Mouse (Mus musculus) embryonic fibroblast, embryonic 13.5 days (primary cell): ENCODE data around the gene Polr1d. TPM values are rescaled to one million over a fixed set of nuclear protein-coding genes. Genes with fewer than 3 reads are reported as not detected.
A peak's percentile ranks its signal among the peaks of the same experiment; 100 is the strongest.

Experiments used
- H3K27ac ChIP-seq: 2 replicates; pipeline ENCODE4 v1.5.1; 2012; ENCODE audit warnings: low read length, control low read depth, inconsistent platforms; ENCODE audit not compliant: insufficient read depth
- H3K4me1 ChIP-seq: 2 replicates; pipeline ENCODE4 v1.6.1; 2011; ENCODE audit warnings: low read length; ENCODE audit not compliant: control insufficient read depth, insufficient read depth
- H3K4me3 ChIP-seq: 2 replicates; pipeline ENCODE4 v1.5.1; 2011; ENCODE audit warnings: mild to moderate bottlenecking, control low read depth, low read length; ENCODE audit not compliant: insufficient read depth
- CTCF ChIP-seq: IDR thresholded peaks from 2 replicates; pipeline ENCODE4 v1.5.1; 2011; ENCODE audit warnings: mild to moderate bottlenecking, control low read depth, low read length, moderate library complexity, borderline replicate concordance; ENCODE audit not compliant: insufficient read depth
- POLR2A ChIP-seq: IDR thresholded peaks from 2 replicates; pipeline ENCODE4 v1.6.1; 2011; ENCODE audit warnings: low read depth, mild to moderate bottlenecking, control low read depth, low read length, moderate library complexity
- polyA plus RNA-seq: library from polyadenylated mRNA; stranded (reverse); fragments of >200 nt; gene quantifications from 2 replicates; pipeline ENCODE4 v1.2.4, GENCODE M21; 2011; ENCODE audit warnings: low read depth; ENCODE audit not compliant: missing spikeins, insufficient read length

Gene Polr1d
- polyA plus RNA-seq, 1 experiment, result 119 TPM

GRCm38 (mm10) chr5:147054747-147055270, 22.0 kb upstream of the Polr1d start:
- H3K27ac ChIP-seq, result no peak overlapping the region
- H3K4me1 ChIP-seq, result peaks cover 2% of the 10 kb centered on the region; the same call in 1 of the 2 replicates
- TF ChIP-seq CTCF (no peak), POLR2A (no peak)
- no peak overlapping the region for H3K4me3 ChIP-seq

- TF ChIP-seq POLR2A, result no peak
- no peak for TF ChIP-seq CTCF
- Histone ChIP-seq H3K27ac (no peak overlapping the region), H3K4me3 (no peak overlapping the region), H3K4me1 (peaks cover 2% of the 10 kb centered on the region; the same call in 1 of the 2 replicates)
Measured at GRCm38 (mm10) chr5:147055572-147056245, 21.1 kb upstream of the Polr1d start.

GRCm38 (mm10) chr5:147056712-147057290, 20.0 kb upstream of the Polr1d start:
- Histone ChIP-seq H3K4me1 (peaks cover 2% of the 10 kb centered on the region; the same call in 1 of the 2 replicates), H3K27ac (0 out of 2 replicates have a peak overlapping the region, but pooled peaks have one; percentile 14), H3K4me3 (no peak overlapping the region)
- TF ChIP-seq CTCF (no peak), POLR2A (no peak)

- no peak overlapping the region for H3K4me3 ChIP-seq
- no peak for TF ChIP-seq POLR2A
- H3K27ac ChIP-seq, result no peak overlapping the region
- H3K4me1 ChIP-seq, result peaks cover 2% of the 10 kb centered on the region; the same call in 1 of the 2 replicates
Measured at GRCm38 (mm10) chr5:147057626-147058414, 19.0 kb upstream of the Polr1d start.

DNA sequence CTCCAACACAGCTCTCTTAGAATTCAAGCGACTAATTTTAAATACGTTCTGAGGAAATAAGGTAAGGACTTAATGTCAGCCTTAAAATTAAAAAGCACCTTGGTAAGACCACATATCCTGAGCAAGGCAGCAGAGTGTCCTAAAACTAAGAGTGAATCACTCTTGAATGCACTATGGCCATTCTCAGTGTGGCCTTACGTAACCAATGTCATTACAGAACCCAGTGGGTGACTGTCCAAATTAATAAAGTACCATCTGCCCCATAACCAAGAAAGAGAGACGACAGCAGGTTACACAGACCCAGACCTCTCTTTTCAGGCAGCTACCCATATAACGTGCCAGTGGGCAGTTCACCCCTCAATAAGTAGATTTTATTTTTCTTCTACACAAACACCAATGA, 18.2 kb upstream of the Polr1d start:
- no peak overlapping the region for H3K4me3 ChIP-seq
- no peak overlapping the region for H3K27ac ChIP-seq
- peaks cover 2% of the 10 kb centered on the region; the same call in 1 of the 2 replicates for H3K4me1 ChIP-seq
- TF ChIP-seq POLR2A (no peak), CTCF (no peak)

- Histone ChIP-seq H3K4me3 (no peak overlapping the region), H3K4me1 (peaks cover 5% of the 10 kb centered on the region; the same call in 1 of the 2 replicates), H3K27ac (no peak overlapping the region)
- no peak for TF ChIP-seq CTCF
- TF ChIP-seq POLR2A, result no peak
Measured at GRCm38 (mm10) chr5:147059319-147059718, 17.5 kb upstream of the Polr1d start.

- Histone ChIP-seq H3K27ac (no peak overlapping the region), H3K4me3 (no peak overlapping the region), H3K4me1 (peaks cover 5% of the 10 kb centered on the region; the same call in 1 of the 2 replicates)
- TF ChIP-seq CTCF (no peak), POLR2A (no peak)
Measured at GRCm38 (mm10) chr5:147060024-147060423, 16.8 kb upstream of the Polr1d start.

- Histone ChIP-seq H3K4me3 (no peak overlapping the region), H3K27ac (no peak overlapping the region; the same call in 1 of the 2 replicates), H3K4me1 (peaks cover 3% of the 10 kb centered on the region; the same call in 1 of the 2 replicates)
- TF ChIP-seq CTCF, result no peak
Measured at GRCm38 (mm10) chr5:147063215-147063661, 13.6 kb upstream of the Polr1d start.

DNA sequence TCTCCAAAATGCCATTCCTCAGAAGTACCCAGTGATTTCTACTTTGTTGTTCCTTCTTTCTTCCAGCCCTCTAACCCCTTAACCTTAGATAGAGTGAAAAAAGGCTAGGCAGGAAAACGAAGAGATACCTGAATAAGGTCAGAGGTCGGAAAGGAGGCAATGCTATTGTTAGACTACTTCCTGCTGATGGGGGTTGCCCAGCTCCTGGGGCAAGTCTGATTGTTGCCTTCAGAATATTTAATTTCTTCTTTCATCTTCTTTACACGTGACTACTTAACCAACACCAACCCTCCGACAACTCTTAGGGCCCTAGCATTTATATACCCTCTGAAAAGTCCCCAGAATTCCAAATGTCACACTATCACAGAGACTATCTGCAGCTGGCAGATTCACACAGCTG, 10.7 kb upstream of the Polr1d start:
- no peak overlapping the region for H3K27ac ChIP-seq
- H3K4me1 ChIP-seq, result peaks cover 3% of the 10 kb centered on the region; the same call in 1 of the 2 replicates
- TF ChIP-seq POLR2A (no peak), CTCF (no peak)
- no peak overlapping the region for H3K4me3 ChIP-seq
